Mouse (Mus musculus): ENCODE data around the gene Bcl2l13.
A peak's percentile ranks its signal among the peaks of the same experiment; 100 is the strongest.
"Not testable (repeated sequence)": the region's sequence is repeated elsewhere in the genome, so short reads cannot be mapped to it uniquely, and the experiment has no call there.

The Bcl2l13 gene

DNA sequence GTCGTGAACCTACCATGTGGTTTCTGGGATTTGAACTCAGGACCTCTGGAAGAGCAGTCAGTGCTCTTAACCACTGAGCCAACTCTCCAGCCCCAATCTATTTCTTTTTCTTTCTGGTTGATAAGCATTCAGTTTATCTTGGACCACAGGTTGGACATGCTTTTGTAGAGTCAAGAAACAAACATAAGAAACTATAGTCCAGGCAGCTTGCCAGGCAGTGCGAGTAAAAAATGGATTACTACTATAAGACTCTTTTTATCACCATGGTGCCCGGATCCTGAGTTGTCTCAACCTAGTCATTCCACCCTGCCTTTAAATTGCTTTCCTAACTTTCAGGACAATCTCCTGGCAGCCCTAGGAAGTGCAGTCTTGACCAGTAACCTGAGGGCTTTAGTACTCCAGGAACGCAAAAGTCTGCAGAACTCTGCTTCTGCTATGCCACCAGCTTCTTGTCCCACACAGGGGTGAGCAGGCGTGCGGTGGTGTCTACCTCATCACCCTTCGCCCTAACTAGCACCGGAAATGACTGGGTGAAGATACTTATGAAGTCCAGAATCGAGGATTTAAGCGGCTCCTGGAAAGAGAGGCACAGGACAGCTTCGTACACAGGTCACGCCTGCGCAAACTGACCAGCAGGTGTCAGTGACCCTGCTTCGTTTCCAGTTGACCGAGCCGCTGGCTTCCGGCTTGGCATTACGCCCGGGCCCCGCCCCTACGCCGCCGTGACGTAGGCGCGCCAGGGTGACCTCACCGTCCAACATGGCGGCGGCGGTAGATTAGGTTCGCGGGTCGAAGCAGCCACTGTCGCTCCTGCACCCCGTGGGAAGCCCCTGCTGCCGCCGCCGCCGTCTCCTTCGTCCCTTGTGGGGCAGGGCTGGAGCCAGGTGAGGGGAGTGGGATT is at the start of gene Bcl2l13:
Gene Bcl2l13 (plus strand): TSS at position 739 of the 901 bp plus-strand sequence.
- DNase-seq (ENCODE audit: low spot score): peak; percentile 96

DNA sequence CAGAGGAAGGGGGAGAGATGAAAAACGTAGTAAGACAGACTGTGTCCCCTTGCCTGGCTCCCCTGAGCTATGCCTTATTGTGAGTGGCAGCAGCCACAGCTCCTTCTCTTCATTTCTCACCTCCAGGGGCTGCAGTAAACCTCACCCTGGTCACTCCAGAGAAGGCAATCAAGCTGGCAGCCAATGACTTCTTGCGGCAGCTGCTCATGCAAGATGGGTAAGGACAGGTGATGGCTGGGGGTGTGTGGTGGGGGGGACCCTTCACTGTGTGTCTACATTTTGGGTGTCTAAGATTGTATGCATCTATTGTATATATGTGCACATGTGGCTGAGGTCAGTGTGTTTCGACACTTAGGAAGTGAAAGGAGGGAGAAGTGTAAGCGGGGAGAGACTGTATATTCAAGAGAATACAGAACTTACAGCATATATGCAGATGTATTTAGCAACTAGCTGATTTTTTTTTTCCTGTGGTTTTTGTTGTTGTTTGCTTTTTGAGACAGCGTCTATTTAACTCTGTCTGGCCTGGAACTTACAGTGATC is 47.9 kb upstream of the Bcl2l13 start:
- no peak for DNase-seq (ENCODE audit: low spot score)

DNA sequence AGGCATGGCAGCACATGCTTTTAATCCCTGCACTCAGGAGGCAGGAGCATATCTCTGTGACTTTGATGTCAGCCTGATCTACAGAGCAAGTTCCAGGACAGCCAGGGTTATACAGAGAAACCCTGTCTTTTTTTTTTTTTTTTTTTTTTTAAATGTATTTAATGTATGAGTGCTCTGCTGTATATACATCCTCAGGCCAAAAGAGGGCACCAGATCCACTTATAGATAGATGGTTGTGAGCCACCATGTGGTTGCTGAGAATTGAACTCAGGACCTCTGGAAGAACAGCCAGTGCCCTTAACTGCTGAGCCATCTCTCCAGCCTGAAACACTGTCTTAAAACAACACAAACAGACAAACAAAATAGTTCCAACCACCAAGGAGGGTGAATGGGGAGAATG is 47.1 kb upstream of the Bcl2l13 start:
- DNase-seq (ENCODE audit: low spot score): no peak

DNA sequence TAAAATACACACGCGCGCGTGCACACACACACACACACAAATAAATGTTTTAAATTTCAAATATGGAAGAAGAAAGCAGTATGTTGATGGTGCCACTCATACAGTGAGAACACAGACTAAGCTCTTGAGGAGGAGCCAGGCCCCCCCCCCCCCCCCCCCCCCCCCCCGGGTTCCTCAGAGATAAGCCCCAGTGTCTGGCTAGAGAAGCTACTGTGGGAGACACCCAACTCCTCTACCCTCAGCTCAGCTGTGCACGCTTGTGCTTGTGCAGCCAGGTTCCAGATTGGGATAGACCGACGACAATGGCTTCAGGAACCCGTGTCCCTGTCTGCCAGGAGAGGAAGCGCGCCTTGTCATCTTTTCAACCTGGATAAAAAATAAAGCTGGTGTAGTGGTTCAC is 45.9 kb upstream of the Bcl2l13 start:
- peak; percentile 46 for DNase-seq (ENCODE audit: low spot score)

DNA sequence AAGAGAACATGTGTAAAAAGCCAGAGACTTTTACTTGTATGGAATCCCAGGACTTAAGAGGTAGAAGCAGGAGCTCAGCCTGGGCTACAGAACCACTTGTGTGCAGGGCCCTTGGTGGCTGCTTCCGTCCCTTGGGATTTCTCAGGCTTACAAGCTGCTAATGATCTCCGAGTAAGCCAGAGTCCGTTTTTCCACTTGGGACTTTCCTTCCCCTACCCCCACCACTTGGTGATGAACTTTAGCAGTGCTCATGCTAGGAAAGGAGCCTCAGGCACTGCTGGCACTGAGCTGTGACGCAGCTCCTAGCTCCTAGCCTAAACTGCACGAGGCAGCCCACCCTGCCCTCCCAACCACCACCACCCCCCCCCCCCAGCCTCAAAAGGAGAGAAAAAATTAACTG is 45.3 kb upstream of the Bcl2l13 start:
- no peak for DNase-seq (ENCODE audit: low spot score)

DNA sequence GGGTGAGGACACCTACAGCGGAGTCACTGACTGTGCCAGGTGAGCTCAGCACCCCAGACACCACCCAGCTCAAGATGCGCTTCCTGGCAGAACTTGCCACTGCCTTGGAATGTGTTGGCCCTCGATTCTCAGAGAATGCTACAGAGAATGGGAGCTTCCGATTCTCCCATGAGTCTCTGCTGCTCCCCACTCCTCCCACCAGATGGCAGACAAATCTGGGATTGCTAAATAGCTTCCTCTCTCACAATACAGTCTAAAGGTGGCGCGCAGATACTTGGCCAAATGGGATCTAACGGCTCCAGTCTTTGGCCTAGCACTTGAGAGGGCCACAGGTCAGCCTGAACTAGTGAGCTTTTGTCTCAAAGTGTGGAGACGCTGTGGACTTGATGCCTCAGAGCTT is 43.1 kb upstream of the Bcl2l13 start:
- DNase-seq (ENCODE audit: low spot score): no peak

DNA sequence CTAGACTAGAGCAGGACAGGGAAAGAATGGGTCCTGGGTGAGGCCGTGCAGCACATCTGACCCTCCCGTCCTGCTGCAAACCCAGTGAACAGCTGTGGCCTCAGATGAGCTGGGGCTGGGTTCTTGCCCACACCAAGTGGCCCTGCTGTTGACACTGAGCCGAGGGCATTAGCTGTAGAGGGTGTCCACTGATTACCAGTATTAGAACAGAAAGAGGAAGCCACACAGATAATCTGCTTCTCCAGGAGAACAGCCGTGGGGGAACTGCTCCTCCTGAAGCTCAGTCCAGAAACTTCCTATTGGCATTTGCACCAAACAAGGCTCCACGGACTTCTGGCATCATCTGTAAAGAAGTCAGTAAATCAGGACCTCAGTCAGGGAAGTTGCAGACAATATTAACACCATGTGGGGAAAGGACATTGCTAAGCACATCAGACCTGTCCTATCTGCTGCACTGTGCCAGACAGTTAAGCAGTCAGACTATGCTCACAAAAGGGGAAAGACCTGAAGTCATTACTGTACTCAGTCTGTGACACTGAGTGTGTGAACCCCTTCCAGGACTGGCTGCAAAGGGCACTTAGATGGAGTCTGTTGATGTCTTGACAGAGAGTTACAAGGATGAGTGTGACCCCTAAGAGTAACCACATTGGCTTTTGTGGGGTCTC is 40.5 kb upstream of the Bcl2l13 start:
- DNase-seq (ENCODE audit: low spot score): no peak

DNA sequence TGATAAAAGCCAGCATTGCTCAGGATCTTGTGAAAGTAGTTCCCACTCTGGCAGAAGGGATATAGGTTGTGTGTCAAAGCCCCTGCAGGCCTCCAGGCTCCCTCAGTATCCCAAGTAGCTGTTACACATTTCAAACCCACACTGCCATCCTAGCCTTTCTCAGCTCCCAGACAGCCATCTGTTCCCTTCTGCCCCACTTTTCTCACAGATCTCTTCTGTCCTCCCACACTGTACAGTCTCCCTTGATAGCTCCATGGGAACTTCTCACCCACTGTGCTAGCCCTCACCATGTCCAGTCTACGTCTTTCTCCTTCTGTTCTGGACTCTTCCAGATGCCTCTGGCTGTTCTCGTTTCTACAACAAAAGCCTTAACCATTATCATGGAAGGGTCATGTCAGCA is 39.9 kb upstream of the Bcl2l13 start:
- DNase-seq (ENCODE audit: low spot score): no peak

DNA sequence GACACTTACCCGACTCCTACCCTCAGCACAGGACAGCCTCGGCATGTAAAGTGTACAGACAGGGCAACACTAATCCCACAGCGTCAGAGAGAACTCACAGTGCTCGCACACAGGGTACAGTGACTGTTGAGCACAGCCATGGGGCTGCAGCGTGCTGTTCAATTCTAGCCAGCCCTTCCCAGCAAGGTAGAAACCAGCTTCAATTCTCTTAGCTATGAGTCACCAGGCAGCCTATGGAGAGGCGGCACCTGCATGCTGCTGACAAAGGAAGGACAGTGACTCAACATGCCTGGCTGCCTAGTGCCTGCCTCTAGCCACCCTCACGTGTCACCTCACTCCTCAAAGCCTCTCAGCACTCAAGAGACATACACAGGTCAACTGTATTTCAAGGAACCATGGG is 38.0 kb upstream of the Bcl2l13 start:
- no peak for DNase-seq (ENCODE audit: low spot score)

DNA sequence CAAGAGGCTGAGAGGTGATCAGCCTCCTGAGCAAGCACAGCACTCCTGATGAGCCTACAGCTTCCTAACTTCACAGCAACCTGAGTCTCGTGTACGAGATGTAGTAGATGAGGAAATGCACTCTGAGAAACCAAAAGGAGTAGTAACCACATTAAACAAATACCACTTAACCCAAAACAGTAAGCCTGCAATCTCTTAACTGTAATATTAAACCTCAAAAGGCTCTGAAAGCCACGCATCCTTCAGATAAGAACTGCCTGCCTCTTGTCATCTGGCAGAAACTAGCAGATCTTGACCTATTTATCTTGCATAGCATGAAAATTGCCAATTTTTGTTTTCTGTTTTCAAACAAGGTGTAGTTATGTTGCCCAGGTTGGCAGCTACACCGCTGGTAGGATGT is 37.1 kb upstream of the Bcl2l13 start:
- no peak for DNase-seq (ENCODE audit: low spot score)

DNA sequence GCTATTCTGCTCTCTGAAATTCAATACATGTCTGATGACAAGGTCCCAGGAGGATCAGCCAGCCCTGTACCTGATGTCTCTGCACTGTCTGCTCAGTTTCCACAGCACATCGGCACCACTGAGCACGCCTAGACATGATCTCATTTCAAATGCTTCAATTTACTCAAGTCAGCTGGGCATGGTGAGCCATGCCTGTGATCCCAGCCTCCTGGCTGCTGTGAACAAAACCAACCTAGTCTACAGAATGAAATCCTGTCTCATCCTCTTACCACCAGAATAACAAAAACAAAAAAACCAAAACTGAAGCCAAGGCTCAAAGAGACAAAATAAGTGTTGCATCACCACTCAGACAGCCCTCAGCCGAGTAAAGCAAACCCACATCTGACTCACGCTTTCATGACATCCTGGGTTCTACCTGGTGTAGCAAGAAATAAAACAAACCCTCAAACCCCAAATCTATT is 36.4 kb upstream of the Bcl2l13 start:
- DNase-seq (ENCODE audit: low spot score): no peak

DNA sequence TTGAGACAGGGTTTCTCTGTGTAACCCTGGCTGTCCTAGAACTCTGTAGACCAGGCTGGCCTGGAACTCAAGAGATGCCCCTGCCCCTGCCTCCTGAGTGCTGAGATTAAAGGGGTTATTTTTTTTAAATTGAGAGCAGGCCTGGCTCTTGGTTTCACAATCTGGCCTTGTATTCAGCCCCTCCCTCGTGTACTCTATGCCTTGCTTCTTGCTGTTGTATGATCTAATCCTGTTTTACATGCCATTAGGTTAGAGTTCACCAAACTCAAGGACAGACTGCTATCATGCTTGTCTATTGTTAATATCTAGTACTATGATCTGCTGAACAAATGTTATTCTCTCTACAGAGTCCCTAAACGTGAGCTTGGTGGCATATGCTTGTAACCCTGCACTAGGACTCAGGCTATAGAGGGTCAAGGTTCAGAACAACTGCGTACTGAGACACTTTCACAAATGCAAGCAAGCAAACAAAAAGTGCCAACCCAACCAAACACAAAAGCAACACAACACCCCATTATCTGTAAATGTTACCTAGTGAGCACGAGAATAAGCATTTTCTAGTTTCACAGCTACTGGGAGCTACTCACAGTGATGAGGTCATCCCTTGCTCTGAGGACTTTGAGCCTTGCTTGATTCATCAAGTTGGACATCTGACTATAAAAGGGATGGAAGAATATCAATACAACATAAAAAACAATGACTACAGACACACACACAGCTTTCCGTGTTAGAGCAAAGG is 28.8 kb upstream of the Bcl2l13 start:
- DNase-seq (ENCODE audit: low spot score): no peak

DNA sequence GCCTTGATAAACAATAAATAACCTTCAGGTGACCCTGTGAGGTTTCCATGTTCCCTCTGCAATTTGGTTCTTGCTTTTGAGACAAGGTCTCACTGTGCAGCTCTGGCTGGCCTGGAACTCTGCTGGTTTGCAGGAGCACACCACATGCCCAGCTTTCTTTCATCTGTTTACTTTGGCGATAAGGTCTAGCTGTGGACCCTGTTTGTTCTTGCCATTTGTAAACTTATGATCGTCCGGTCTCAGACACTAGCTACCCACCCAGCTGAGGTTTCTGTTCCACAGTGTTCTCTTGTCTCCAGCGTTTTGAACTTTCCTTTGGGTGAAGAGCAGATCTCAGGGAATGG is 28.3 kb upstream of the Bcl2l13 start:
- DNase-seq (ENCODE audit: low spot score): peak; percentile 73

DNA sequence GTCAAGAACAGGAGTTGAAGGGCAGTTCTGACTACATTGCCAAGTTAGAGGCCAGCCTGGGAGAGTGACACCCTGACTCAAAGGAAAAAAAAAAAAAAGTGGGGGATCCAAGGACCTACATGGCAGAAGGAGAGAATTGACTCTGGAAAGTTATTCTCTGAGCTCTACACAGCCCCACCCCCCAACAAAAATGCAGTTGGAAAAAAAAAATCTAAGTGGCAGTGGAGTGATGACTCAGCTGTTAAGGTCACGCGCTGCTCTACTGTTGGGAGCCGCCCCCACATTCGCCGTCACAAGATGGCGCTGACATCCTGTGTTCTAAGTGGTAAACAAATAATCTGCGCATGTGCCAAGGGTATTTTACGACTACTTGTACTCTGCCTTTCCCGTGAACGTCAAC is 24.0 kb upstream of the Bcl2l13 start:
- not testable (repeated sequence) for DNase-seq (ENCODE audit: low spot score)

DNA sequence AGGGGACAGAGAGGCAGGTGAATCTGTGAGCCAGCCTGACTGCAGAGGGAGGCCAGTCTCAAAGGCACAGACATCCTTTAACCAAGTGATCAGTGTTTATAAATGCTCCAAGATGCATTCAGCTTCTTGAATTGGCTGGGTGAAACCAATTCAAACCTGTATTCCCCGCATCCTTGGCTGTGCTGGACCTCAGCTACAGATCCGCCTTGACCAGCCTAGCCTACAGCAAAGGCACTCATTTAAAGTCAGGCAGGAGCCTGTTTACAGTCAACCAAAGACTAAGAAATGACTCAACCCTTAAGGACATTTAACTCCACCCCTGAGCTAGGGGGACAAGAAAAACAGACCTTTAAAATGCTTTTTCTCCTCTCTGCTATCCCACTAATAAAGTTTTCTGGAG is 16.7 kb upstream of the Bcl2l13 start:
- DNase-seq (ENCODE audit: low spot score): no peak

DNA sequence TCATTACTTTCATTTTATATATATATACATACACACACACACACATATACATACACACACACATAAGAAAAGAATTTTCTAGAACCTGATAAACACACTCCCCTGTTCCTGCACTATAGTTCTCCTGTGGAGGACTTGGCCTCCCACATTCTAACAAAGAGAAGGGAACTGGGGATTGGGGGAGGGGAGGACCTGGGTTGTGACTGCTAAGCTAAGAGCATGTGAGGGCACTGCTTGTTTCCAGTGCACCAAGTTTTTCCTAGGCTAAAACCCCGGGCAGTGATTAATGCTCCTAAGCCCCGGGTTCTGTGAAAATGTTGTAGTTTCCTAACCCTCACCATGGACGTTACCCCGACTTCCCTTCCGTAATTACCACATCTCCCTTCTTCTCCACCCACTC is 15.9 kb upstream of the Bcl2l13 start:
- DNase-seq (ENCODE audit: low spot score): no peak

DNA sequence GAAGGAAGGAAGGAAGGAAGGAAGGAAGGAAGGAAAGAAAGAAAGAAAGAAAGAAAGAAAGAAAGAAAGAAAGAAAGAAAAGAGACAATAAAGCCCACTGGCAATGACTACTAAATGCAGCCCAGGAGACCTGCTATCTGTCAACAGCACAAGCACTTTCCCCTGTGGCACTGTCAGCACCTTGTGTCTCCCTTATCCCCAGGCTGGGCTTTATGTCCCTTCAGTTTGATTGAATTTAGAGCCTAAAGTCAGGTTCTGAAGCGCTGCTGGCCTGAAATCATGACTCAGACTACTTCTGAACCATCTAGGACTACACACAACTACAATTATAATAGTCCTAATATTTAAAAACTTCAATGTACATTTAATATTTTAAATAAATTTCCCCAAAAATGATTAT is 15.1 kb upstream of the Bcl2l13 start:
- DNase-seq (ENCODE audit: low spot score): no peak

DNA sequence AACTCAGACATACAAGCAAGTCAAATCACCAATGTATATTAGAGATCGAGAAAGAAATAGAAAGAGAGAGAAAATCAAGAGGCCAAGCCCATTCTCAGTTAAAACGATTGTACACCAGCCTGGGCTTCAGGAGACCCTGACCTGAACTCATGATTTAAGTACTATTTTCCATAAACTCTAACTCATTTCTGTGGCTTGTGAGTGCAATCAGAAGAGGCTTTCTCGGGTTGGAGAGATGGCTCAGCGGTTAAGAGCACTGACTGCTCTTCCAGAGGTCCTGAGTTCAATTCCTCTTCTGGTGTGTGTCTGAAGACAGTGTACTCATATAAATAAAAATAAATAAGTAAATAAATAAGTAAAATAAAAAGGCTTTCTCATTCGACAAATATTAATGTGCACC is 14.3 kb upstream of the Bcl2l13 start:
- DNase-seq (ENCODE audit: low spot score): no peak

DNA sequence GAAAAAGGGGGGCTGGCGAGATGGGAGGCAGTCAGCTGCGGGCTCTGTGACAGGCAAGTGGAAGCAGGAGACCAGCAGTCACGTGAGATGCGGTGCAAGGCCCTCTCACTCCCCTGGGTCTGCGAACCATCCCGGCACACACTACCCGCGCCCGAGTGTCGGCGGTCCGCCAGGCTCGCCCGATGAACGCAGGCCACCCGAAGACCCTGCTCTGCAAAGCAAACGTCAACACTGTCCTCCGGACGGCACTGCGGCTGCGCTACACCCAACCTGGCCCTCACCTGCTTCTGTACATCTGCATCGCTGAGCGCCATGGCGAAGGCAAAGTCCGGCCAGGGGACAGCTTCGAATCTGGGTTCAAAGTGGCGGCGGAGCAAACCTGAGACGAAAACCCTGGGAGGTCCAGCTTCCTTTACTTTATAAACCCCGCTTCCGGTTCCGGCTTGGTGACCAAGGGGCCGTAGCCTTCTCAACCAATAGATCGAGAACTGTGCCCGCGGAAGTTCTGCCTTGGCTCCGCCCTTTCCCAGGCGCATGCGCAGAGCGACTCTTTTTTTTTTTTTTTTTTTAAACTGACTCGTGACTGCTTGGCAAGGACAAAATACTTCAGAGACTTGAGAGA is 13.6 kb upstream of the Bcl2l13 start, which contains the start of gene Atp6v1e1:
Gene Atp6v1e1 (minus strand): TSS at position 487 of the 622 bp plus-strand sequence.
- peak; percentile 96 for DNase-seq (ENCODE audit: low spot score)

DNA sequence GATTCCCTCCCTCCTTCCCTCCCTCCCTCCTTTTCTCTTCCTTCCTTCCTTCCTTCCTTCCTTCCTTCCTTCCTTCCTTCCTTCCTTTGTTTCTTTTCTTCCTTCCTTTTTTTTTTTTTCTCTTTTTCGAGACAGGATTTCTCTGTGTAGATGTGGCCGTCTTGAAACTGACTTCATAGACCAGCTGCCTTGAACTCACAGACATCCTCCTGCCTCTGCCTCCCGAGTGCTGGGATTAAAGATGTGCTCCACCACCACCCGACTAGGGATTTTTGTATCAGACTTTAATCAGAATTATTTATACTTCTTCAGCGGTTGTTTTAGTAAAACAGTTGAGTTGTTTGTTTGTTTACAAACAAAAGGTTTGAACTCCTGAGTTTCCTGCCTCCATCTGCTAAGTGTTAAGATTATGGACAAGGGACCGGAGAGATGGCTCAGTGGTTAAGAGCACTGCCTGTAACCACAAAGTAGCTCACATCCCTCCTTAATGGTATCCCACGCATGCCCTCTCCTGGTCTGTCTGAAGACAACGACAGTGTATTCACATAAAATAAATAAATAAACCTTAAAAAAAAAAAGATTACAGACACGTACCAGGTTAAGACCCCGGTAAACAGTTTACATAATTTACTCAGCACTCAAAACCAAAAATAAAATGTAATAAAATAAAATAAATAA is 12.9 kb upstream of the Bcl2l13 start:
- DNase-seq (ENCODE audit: low spot score): no peak

DNA sequence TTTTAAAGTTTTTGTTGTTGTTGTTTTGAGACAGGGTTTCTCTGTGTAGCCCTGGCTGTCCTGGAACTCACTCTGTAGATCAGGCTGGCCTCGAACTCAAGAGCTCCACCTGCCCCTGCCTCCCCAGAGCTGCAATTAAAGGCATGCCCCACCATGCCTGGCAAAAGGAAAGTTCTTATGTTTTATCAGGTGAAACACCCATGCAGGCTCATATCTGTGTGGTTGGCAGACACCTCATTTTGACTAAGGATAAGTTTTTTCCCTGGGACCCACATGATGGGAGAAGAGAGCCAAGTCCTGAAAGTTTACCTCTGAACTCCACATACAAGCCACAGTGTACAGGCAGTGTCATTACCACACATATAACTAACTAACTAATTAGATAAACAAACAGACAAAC is 6.0 kb upstream of the Bcl2l13 start:
- no peak for DNase-seq (ENCODE audit: low spot score)

All from yolk sac, embryonic 10.5 days (tissue).